In genomic region chr1:172012030-172012429, GRCm38 (mm10) we compare ENCODE assay signal across 9 mouse cellular contexts. TPM values are rescaled to one million over a fixed set of nuclear protein-coding genes. Genes with fewer than 3 reads are reported as not detected.
DNase-seq lines count a peak whose midpoint lies in the region; ATAC-seq and TF ChIP-seq lines count a peak whose summit lies in the region.
"Had no signal": no experiment of that assay in that cellular context is flagged by ENCODE, and none has a peak within 500 bp of the region (broad histone marks: within the 10 kb centered on the region; RNA-seq: fewer than 3 reads in every experiment).

No protein-coding gene starts in this region.

- H3K27ac ChIP-seq in kidney, adult 2 months (ENCODE audit: insufficient read depth, low read depth, low read length), result no peak overlapping the region
- peak overlapping the region; percentile 33; the same call in 1 of the 2 replicates for H3K27ac ChIP-seq in limb, embryonic 13.5 days

- no peaks in the 10 kb centered on the region for H3K9me3 ChIP-seq in limb, embryonic 13.5 days

- H3K4me3 ChIP-seq in kidney, adult 2 months (ENCODE audit: insufficient read depth, low read depth, low read length), result no peak overlapping the region
- no peak overlapping the region for H3K4me3 ChIP-seq in limb, embryonic 13.5 days

- H3K36me3 ChIP-seq in kidney, adult 2 months (ENCODE audit: control insufficient read depth, insufficient read depth, low read length), result no peaks in the 10 kb centered on the region
- H3K36me3 ChIP-seq in limb, embryonic 13.5 days, result peaks cover 63% of the 10 kb centered on the region

- no peak overlapping the region for H3K9ac ChIP-seq in limb, embryonic 13.5 days

- TF ChIP-seq POLR2A in kidney, adult 2 months (IDR thresholded peaks at IDR 0.05; ENCODE audit: low read depth, low read length), result no peak

- ATAC-seq in CD4-positive, CD25-positive, alpha-beta regulatory T cell, adult 4 months, result peak; percentile 46
- no peak for ATAC-seq in limb, embryonic 13.5 days (ENCODE audit: low FRiP score, low read depth)

- H3K4me2 ChIP-seq in limb, embryonic 13.5 days (replicated peaks), result no peak overlapping the region

- H3K4me1 ChIP-seq in kidney, adult 2 months (ENCODE audit: control insufficient read depth, insufficient read depth, low read length), result no peaks in the 10 kb centered on the region
- peaks cover 23% of the 10 kb centered on the region for H3K4me1 ChIP-seq in limb, embryonic 13.5 days

- no peaks in the 10 kb centered on the region for H3K27me3 ChIP-seq in kidney, adult 2 months (replicated peaks; ENCODE audit: control insufficient read depth, insufficient read depth, low read length)
- no peaks in the 10 kb centered on the region for H3K27me3 ChIP-seq in limb, embryonic 13.5 days

- WGBS in kidney, adult 2 months, result 7% methylated on average over 5 of the region's 5 CpGs
- WGBS in limb, embryonic 13.5 days, result 21% methylated on average over 5 of the region's 5 CpGs

- DNase-seq in ZHBTc4 (ENCODE audit: low read depth, low spot score), result peak; percentile 84
- DNase-seq in cerebellum, postnatal 36 days, result peak; percentile 66 to 71
- DNase-seq in gastrocnemius, adult 8-10 months (ENCODE audit: low spot score in 2 of 2), result peak; percentile 20 to 27
- DNase-seq in kidney, adult 2 months, result peak; percentile 71
- DNase-seq in natural killer cell, adult 2 months (ENCODE audit: low spot score in 2 of 2), result peak; percentile 23 to 43
- peak; percentile 70 for DNase-seq in thymus, postnatal 25 days

- peak; percentile 78 for TF ChIP-seq CTCF in kidney, adult 2 months (conservative IDR thresholded peaks at IDR 0.05; ENCODE audit: insufficient read depth, insufficient read length, low read depth, low read length)

RNA-seq across cellular contexts. Expression of gene Vangl2, which starts 16.2 kb away (rescaled TPM):
- polyA plus RNA-seq in CD4-positive, CD25-positive, alpha-beta regulatory T cell, adult 4 months (2017; shearing (Covaris generic)), result 1 to 10 TPM in 1 of 2 experiments, under 1 TPM in 1; 0.67 to 1.2 TPM
- 1 to 10 TPM in 1 of 4 experiments, under 1 TPM in 3; 0.75 to 1.4 (median 0.85) TPM for total RNA-seq in gastrocnemius, adult 8-10 months (2022)
- 2.9 and 3.3 TPM in 2 replicates for polyA plus RNA-seq in kidney, adult 2 months (2012; rRNA removed)
- polyA plus RNA-seq in limb, embryonic 13.5 days (2015; fragmentation: Nextera tagmentation; extraction: Ambion mirVana), result 20.7 and 20.8 TPM in 2 replicates

RNA-seq across cellular contexts. Expression of gene Nhlh1, which starts 45.3 kb away (rescaled TPM):
- not detected for polyA plus RNA-seq in CD4-positive, CD25-positive, alpha-beta regulatory T cell, adult 4 months (2017; shearing (Covaris generic))
- total RNA-seq in gastrocnemius, adult 8-10 months (2022), result not detected
- not detected in 2 replicates for polyA plus RNA-seq in kidney, adult 2 months (2012; rRNA removed)
- not detected in 2 replicates for polyA plus RNA-seq in limb, embryonic 13.5 days (2015; fragmentation: Nextera tagmentation; extraction: Ambion mirVana)
- total RNA-seq: gastrocnemius, postnatal 4 days had no signal

Comparison
In these comparisons a context has a peak if more than half of its experiments do, and no peak if none do; other contexts are left out.
1. DNase-seq: peak in every context shown above with its lines; median percentile 84 in ZHBTc4; 71 in kidney, adult 2 months; 70 in thymus, postnatal 25 days; 68 in cerebellum, postnatal 36 days; 33 in natural killer cell, adult 2 months; 24 in gastrocnemius, adult 8-10 months.